30 mouse cellular contexts compared by ENCODE assay signal in the genomic region with DNA sequence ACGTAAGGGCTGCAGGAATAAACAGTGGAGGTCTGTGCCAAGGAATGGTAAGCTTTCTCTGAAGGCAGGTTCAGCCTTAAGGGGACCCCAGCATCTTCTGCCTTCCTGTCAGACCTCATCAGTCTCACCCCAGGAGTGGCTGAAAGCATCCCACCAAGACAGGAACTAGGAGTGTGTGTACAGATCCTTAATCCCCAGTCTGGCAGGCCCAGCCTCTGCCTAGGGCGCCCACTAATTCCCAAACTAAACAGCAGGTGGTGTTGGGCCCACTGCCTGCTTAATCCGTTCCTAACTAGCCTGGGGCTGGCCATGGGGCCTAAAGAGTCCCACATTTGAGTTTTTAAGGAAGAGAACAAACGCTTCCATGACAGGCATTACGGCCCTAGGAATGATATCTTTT. TPM values are rescaled to one million over a fixed set of nuclear protein-coding genes. Genes with fewer than 3 reads are reported as not detected.
DNase-seq lines count a peak whose midpoint lies in the region; ATAC-seq and TF ChIP-seq lines count a peak whose summit lies in the region.
"Had no signal": no experiment of that assay in that cellular context is flagged by ENCODE, and none has a peak within 500 bp of the region (broad histone marks: within the 10 kb centered on the region; RNA-seq: fewer than 3 reads in every experiment).

No protein-coding gene starts in this region.

- H3K4me3 ChIP-seq in hindbrain, postnatal 0 days (ENCODE audit: low read length) = no peak overlapping the region
- no peak overlapping the region for H3K4me3 ChIP-seq in hindbrain, embryonic 12.5 days
- no peak overlapping the region for H3K4me3 ChIP-seq in midbrain, embryonic 14.5 days (replicated peaks; ENCODE audit: low read depth, low read length)
- H3K4me3 ChIP-seq in midbrain, embryonic 15.5 days = no peak overlapping the region
- no peak overlapping the region for H3K4me3 ChIP-seq in stomach, embryonic 14.5 days (ENCODE audit: low read depth, low read length)
- H3K4me3 ChIP-seq: hindbrain, embryonic 10.5 days; midbrain, embryonic 12.5 days; neural tube, embryonic 15.5 days had no signal

- H3K9ac ChIP-seq in hindbrain, postnatal 0 days (replicated peaks; ENCODE audit: low read length) = no peak overlapping the region
- H3K9ac ChIP-seq in hindbrain, embryonic 12.5 days = no peak overlapping the region
- no peak overlapping the region for H3K9ac ChIP-seq in midbrain, embryonic 14.5 days (replicated peaks; ENCODE audit: low read length)
- no peak overlapping the region for H3K9ac ChIP-seq in midbrain, embryonic 15.5 days
- H3K9ac ChIP-seq in stomach, embryonic 14.5 days (replicated peaks; ENCODE audit: low read depth, low read length) = no peak overlapping the region
- H3K9ac ChIP-seq: midbrain, embryonic 12.5 days; neural tube, embryonic 15.5 days had no signal

- no peak overlapping the region for H3K27ac ChIP-seq in hindbrain, postnatal 0 days
- no peak overlapping the region for H3K27ac ChIP-seq in hindbrain, embryonic 12.5 days
- no peak overlapping the region for H3K27ac ChIP-seq in midbrain, embryonic 14.5 days (replicated peaks; ENCODE audit: low read depth, low read length)
- no peak overlapping the region for H3K27ac ChIP-seq in midbrain, embryonic 15.5 days
- peak overlapping the region; percentile 33; the same call in 1 of the 2 replicates for H3K27ac ChIP-seq in stomach, embryonic 14.5 days (ENCODE audit: low read length)
- H3K27ac ChIP-seq: hindbrain, embryonic 10.5 days; neural tube, embryonic 15.5 days had no signal

- H3K4me1 ChIP-seq in hindbrain, postnatal 0 days (ENCODE audit: insufficient read depth, low read length) = no peaks in the 10 kb centered on the region
- H3K4me1 ChIP-seq in hindbrain, embryonic 12.5 days = no peaks in the 10 kb centered on the region
- H3K4me1 ChIP-seq in midbrain, embryonic 14.5 days (ENCODE audit: control insufficient read depth, insufficient read depth, low read length) = 0 out of 2 replicates have a peak, but pooled peaks cover 4% of the 10 kb centered on the region
- H3K4me1 ChIP-seq in midbrain, embryonic 15.5 days = peaks cover 6% of the 10 kb centered on the region; the same call in 1 of the 2 replicates
- peaks cover 4% of the 10 kb centered on the region; the same call in 1 of the 2 replicates for H3K4me1 ChIP-seq in stomach, embryonic 14.5 days (ENCODE audit: control insufficient read depth, insufficient read depth, low read length)

- peaks cover 5% of the 10 kb centered on the region; the same call in 1 of the 2 replicates for H3K27me3 ChIP-seq in hindbrain, postnatal 0 days (ENCODE audit: insufficient read depth, low read length)
- peaks cover 32% of the 10 kb centered on the region for H3K27me3 ChIP-seq in hindbrain, embryonic 12.5 days
- peaks cover 7% of the 10 kb centered on the region; the same call in 1 of the 2 replicates for H3K27me3 ChIP-seq in midbrain, embryonic 14.5 days (ENCODE audit: control insufficient read depth, insufficient read depth, low read length)
- H3K27me3 ChIP-seq in midbrain, embryonic 15.5 days (replicated peaks) = peaks cover 10% of the 10 kb centered on the region
- 0 out of 2 replicates have a peak, but pooled peaks cover 3% of the 10 kb centered on the region for H3K27me3 ChIP-seq in stomach, embryonic 14.5 days (ENCODE audit: control insufficient read depth, insufficient read depth, low read length)

- no peaks in the 10 kb centered on the region for H3K9me3 ChIP-seq in hindbrain, postnatal 0 days (ENCODE audit: low read length)
- no peaks in the 10 kb centered on the region for H3K9me3 ChIP-seq in hindbrain, embryonic 12.5 days (replicated peaks)
- no peaks in the 10 kb centered on the region for H3K9me3 ChIP-seq in midbrain, embryonic 14.5 days (ENCODE audit: control insufficient read depth, low read length)
- H3K9me3 ChIP-seq in midbrain, embryonic 15.5 days = no peaks in the 10 kb centered on the region
- H3K9me3 ChIP-seq in stomach, embryonic 14.5 days (ENCODE audit: control insufficient read depth, low read depth, low read length) = no peaks in the 10 kb centered on the region
- H3K9me3 ChIP-seq: hindbrain, embryonic 10.5 days; midbrain, embryonic 12.5 days; neural tube, embryonic 15.5 days had no signal

- H3K4me2 ChIP-seq in hindbrain, postnatal 0 days (ENCODE audit: low read depth, low read length) = no peak overlapping the region
- no peak overlapping the region for H3K4me2 ChIP-seq in hindbrain, embryonic 12.5 days (replicated peaks)
- no peak overlapping the region for H3K4me2 ChIP-seq in midbrain, embryonic 14.5 days (ENCODE audit: low read length)
- H3K4me2 ChIP-seq in midbrain, embryonic 15.5 days = no peak overlapping the region
- H3K4me2 ChIP-seq in stomach, embryonic 14.5 days (replicated peaks; ENCODE audit: low read depth, low read length) = no peak overlapping the region
- H3K4me2 ChIP-seq: heart, embryonic 11.5 days; liver, embryonic 11.5 days; midbrain, embryonic 12.5 days; neural tube, embryonic 15.5 days had no signal

- peaks cover 25% of the 10 kb centered on the region for H3K36me3 ChIP-seq in hindbrain, postnatal 0 days (ENCODE audit: insufficient read depth, low read length)
- H3K36me3 ChIP-seq in hindbrain, embryonic 12.5 days = peaks cover 49% of the 10 kb centered on the region
- H3K36me3 ChIP-seq in midbrain, embryonic 14.5 days (ENCODE audit: control insufficient read depth, insufficient read depth, low read length) = peaks cover 47% of the 10 kb centered on the region
- peaks cover 26% of the 10 kb centered on the region for H3K36me3 ChIP-seq in midbrain, embryonic 15.5 days (replicated peaks)
- peaks cover 36% of the 10 kb centered on the region for H3K36me3 ChIP-seq in stomach, embryonic 14.5 days (ENCODE audit: control insufficient read depth, insufficient read depth, low read length)

- 43% methylated on average over 5 of the region's 5 CpGs for WGBS in hindbrain, postnatal 0 days
- 55% methylated on average over 5 of the region's 5 CpGs for WGBS in hindbrain, embryonic 12.5 days
- WGBS in midbrain, embryonic 14.5 days = 22% methylated on average over 5 of the region's 5 CpGs
- 26% methylated on average over 5 of the region's 5 CpGs for WGBS in midbrain, embryonic 15.5 days
- WGBS in stomach, embryonic 14.5 days = 49% methylated on average over 5 of the region's 5 CpGs

- DNase-seq in hindbrain, postnatal 0 days (ENCODE audit: low spot score) = no peak
- DNase-seq in midbrain, embryonic 14.5 days = peak; percentile 27
- no peak for DNase-seq in cerebellum, adult 8-10 months
- no peak for DNase-seq in neural tube, embryonic 10.5 days (ENCODE audit: extremely low spot score, low spot score)
- DNase-seq: adrenal gland, adult 2 months; cerebellum, adult 11 months; cerebellum, postnatal 10 days; gastrocnemius, postnatal 10 days; heart, adult 11 months; kidney, adult 11 months; kidney, postnatal 14 days; layer of hippocampus, postnatal 36 days; lung, adult 18-20 months; lung, postnatal 10 days; right cerebral cortex, postnatal 14 days; thymus, postnatal 25 days had no signal

- no peak for ATAC-seq in hindbrain, postnatal 0 days
- no peak for ATAC-seq in hindbrain, embryonic 12.5 days (ENCODE audit: low FRiP score)
- no peak for ATAC-seq in midbrain, embryonic 14.5 days (ENCODE audit: low FRiP score, low TSS enrichment)
- no peak for ATAC-seq in midbrain, embryonic 15.5 days (replicated peaks)
- no peak for ATAC-seq in stomach, embryonic 14.5 days (ENCODE audit: insufficient number of reproducible peaks, insufficient read depth, low FRiP score, low read depth)
- ATAC-seq: forebrain, embryonic 16.5 days had no signal

- 0 out of 2 replicates have a peak, but pooled peaks have one; percentile 11 for TF ChIP-seq CTCF in hindbrain, postnatal 0 days (IDR thresholded peaks at IDR 0.05; ENCODE audit: low read depth)

RNA-seq across cellular contexts. Expression of gene Best2, which starts 2.9 kb away (rescaled TPM):
- total RNA-seq in hindbrain, postnatal 0 days (2014; rRNA removed) = not detected in 2 replicates
- polyA plus RNA-seq in hindbrain, postnatal 0 days (2015; fragmentation: Nextera tagmentation; extraction: Ambion mirVana) = 0.09 and 0.26 TPM in 2 replicates
- polyA plus RNA-seq in hindbrain, embryonic 12.5 days (2016; fragmentation: Nextera tagmentation; extraction: Ambion mirVana) = not detected in 2 replicates
- not detected in 2 replicates for polyA plus RNA-seq in midbrain, embryonic 14.5 days (2014; fragmentation: Nextera tagmentation; extraction: Ambion mirVana)
- polyA plus RNA-seq in midbrain, embryonic 15.5 days (2015; fragmentation: Nextera tagmentation; extraction: Ambion mirVana) = not detected in 2 replicates
- 0.29 and 0.38 TPM in 2 replicates for polyA plus RNA-seq in stomach, embryonic 14.5 days (2014; fragmentation: Nextera tagmentation; extraction: Ambion mirVana)
- total RNA-seq: adrenal gland, adult 2 months; adrenal gland, postnatal 4 days; gastrocnemius, postnatal 10 days; layer of hippocampus, adult 8-10 months; layer of hippocampus, postnatal 36 days; left cerebral cortex, postnatal 10 days had no signal
- polyA plus RNA-seq: adrenal gland, adult 2 months; forebrain, embryonic 16.5 days; heart, embryonic 11.5 days; heart, postnatal 0 days; hindbrain, embryonic 10.5 days; limb, embryonic 11.5 days; liver, embryonic 11.5 days; midbrain, embryonic 12.5 days; neural tube, embryonic 15.5 days had no signal

RNA-seq across cellular contexts. Expression of gene Asna1, which starts 7.9 kb away (rescaled TPM):
- total RNA-seq in hindbrain, postnatal 0 days (2014; rRNA removed) = 165 and 172 TPM in 2 replicates
- polyA plus RNA-seq in hindbrain, postnatal 0 days (2015; fragmentation: Nextera tagmentation; extraction: Ambion mirVana) = 149 and 150 TPM in 2 replicates
- polyA plus RNA-seq in hindbrain, embryonic 12.5 days (2016; fragmentation: Nextera tagmentation; extraction: Ambion mirVana) = 127 and 128 TPM in 2 replicates
- polyA plus RNA-seq in midbrain, embryonic 14.5 days (2014; fragmentation: Nextera tagmentation; extraction: Ambion mirVana) = 130 and 155 TPM in 2 replicates
- 146 and 159 TPM in 2 replicates for polyA plus RNA-seq in midbrain, embryonic 15.5 days (2015; fragmentation: Nextera tagmentation; extraction: Ambion mirVana)
- polyA plus RNA-seq in stomach, embryonic 14.5 days (2014; fragmentation: Nextera tagmentation; extraction: Ambion mirVana) = 101 and 103 TPM in 2 replicates

RNA-seq across cellular contexts. Expression of gene Trir, which starts 9.4 kb away (rescaled TPM):
- 220 and 238 TPM in 2 replicates for total RNA-seq in hindbrain, postnatal 0 days (2014; rRNA removed)
- 146 and 152 TPM in 2 replicates for polyA plus RNA-seq in hindbrain, postnatal 0 days (2015; fragmentation: Nextera tagmentation; extraction: Ambion mirVana)
- polyA plus RNA-seq in hindbrain, embryonic 12.5 days (2016; fragmentation: Nextera tagmentation; extraction: Ambion mirVana) = 162 and 174 TPM in 2 replicates
- polyA plus RNA-seq in midbrain, embryonic 14.5 days (2014; fragmentation: Nextera tagmentation; extraction: Ambion mirVana) = 157 and 191 TPM in 2 replicates
- polyA plus RNA-seq in midbrain, embryonic 15.5 days (2015; fragmentation: Nextera tagmentation; extraction: Ambion mirVana) = 121 and 124 TPM in 2 replicates
- polyA plus RNA-seq in stomach, embryonic 14.5 days (2014; fragmentation: Nextera tagmentation; extraction: Ambion mirVana) = 132 and 136 TPM in 2 replicates

RNA-seq across cellular contexts. Expression of gene Tnpo2, which starts 19.5 kb away (rescaled TPM):
- 174 and 183 TPM in 2 replicates for total RNA-seq in hindbrain, postnatal 0 days (2014; rRNA removed)
- 48.1 and 49.1 TPM in 2 replicates for polyA plus RNA-seq in hindbrain, postnatal 0 days (2015; fragmentation: Nextera tagmentation; extraction: Ambion mirVana)
- polyA plus RNA-seq in hindbrain, embryonic 12.5 days (2016; fragmentation: Nextera tagmentation; extraction: Ambion mirVana) = 41.3 and 41.9 TPM in 2 replicates
- 32.0 and 41.0 TPM in 2 replicates for polyA plus RNA-seq in midbrain, embryonic 14.5 days (2014; fragmentation: Nextera tagmentation; extraction: Ambion mirVana)
- polyA plus RNA-seq in midbrain, embryonic 15.5 days (2015; fragmentation: Nextera tagmentation; extraction: Ambion mirVana) = 64.2 and 71.0 TPM in 2 replicates
- 19.0 and 26.5 TPM in 2 replicates for polyA plus RNA-seq in stomach, embryonic 14.5 days (2014; fragmentation: Nextera tagmentation; extraction: Ambion mirVana)

RNA-seq across cellular contexts. Expression of gene Hook2, which starts 26.8 kb away (rescaled TPM):
- 18.9 and 19.0 TPM in 2 replicates for total RNA-seq in hindbrain, postnatal 0 days (2014; rRNA removed)
- polyA plus RNA-seq in hindbrain, postnatal 0 days (2015; fragmentation: Nextera tagmentation; extraction: Ambion mirVana) = 29.7 and 33.4 TPM in 2 replicates
- polyA plus RNA-seq in hindbrain, embryonic 12.5 days (2016; fragmentation: Nextera tagmentation; extraction: Ambion mirVana) = 16.3 and 18.7 TPM in 2 replicates
- polyA plus RNA-seq in midbrain, embryonic 14.5 days (2014; fragmentation: Nextera tagmentation; extraction: Ambion mirVana) = 25.8 and 31.4 TPM in 2 replicates
- polyA plus RNA-seq in midbrain, embryonic 15.5 days (2015; fragmentation: Nextera tagmentation; extraction: Ambion mirVana) = 38.9 and 41.1 TPM in 2 replicates
- polyA plus RNA-seq in stomach, embryonic 14.5 days (2014; fragmentation: Nextera tagmentation; extraction: Ambion mirVana) = 34.5 and 34.6 TPM in 2 replicates
